Mouse (Mus musculus): ENCODE results near the gene Prg2. TPM values are rescaled to one million over a fixed set of nuclear protein-coding genes. Genes with fewer than 3 reads are reported as not detected.
A peak's percentile ranks its signal among the peaks of the same experiment; 100 is the strongest.

Prg2 gene
- total RNA-seq, 4 experiments from 2014 or later, result not detected

DNA sequence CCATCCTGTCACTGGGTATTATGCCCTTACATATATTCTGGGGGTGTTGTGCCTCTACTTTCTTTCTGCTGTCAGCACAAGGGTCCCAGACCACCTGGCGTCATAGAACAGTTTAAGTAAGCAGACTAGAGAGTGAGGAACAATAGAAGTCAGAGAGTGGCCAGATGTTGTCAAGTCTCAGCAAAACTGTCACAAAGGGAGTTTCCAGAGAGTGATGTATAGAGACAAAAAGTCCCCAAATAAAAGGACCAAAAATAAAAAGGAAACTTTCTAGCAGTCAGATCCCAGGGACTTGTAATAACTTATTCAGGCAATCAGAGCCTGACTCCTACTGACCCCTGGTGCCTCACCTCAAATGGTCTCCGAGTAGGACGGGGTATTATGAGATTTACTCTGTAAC lies 18.4 kb upstream of the Prg2 start:
- DNase-seq (ENCODE audit: low spot score in 2 of 2), result no peak

- DNase-seq (ENCODE audit: low spot score in 2 of 2), result no peak
These were observed 17.3 kb upstream of the Prg2 start for GRCm38 (mm10) chr2:84962906-84963507.

DNA sequence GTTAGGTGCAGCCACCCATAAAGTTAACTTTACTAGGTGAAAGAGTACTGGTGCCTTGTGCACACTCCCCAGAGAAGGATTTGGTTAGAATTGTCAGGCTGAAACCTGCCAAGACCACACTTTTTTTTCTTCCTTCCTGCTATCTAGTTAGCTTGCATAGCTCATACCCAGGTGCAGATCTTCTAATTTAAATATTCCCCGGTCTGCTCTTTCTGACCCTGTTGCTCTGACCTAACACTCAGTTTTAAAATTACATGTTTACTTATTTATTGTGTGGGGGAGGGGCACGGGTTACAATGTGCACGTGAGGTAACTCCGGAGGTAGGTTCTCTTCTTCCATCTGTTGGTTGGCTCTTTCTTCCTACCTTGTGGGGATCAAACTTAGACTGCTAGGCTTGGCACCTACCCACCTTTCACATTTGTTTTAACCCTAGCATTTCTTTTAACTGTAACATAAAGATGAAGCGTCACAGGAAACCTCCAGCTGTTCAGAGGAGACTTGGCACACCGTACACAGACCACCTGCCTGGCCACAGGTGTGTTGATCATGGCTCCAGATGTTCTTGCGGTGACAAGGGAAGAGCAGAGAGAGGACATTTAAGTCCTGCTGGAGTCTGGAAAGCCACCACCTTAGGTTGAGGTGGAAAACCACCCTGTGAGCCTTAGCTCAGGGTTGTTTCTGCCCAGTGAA lies 16.0 kb upstream of the Prg2 start:
- no peak for DNase-seq (ENCODE audit: low spot score in 2 of 2)

- no peak for DNase-seq (ENCODE audit: low spot score in 2 of 2)
These were observed 12.8 kb upstream of the Prg2 start for GRCm38 (mm10) chr2:84967318-84967991.

DNA sequence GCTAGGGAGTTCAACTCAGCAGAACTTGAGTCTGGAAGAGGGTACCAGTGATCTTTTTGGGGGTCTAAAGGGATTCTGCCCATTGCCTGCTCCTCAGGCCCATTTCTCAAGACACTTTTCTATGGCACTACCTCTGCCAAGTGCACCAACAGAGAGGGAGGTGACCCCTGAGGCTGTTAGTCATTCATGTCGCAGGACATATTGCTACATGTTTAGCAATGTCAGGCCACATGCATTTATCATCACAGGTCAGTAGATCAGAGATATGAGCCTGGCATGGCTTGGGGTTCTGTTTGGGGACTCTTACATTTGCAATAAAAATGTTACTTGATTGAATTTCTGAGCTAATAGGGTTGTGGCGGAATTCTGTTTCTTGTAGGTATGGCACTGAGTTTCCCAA lies 4.7 kb upstream of the Prg2 start:
- DNase-seq (ENCODE audit: low spot score in 2 of 2), result no peak

- DNase-seq (ENCODE audit: low spot score in 2 of 2), result no peak
These were observed 7.7 kb downstream of the Prg2 start, which contains the start of gene Prg3 for GRCm38 (mm10) chr2:84987930-84988329. TSS of gene Prg3 (plus strand) at chr2:84988215.

DNA sequence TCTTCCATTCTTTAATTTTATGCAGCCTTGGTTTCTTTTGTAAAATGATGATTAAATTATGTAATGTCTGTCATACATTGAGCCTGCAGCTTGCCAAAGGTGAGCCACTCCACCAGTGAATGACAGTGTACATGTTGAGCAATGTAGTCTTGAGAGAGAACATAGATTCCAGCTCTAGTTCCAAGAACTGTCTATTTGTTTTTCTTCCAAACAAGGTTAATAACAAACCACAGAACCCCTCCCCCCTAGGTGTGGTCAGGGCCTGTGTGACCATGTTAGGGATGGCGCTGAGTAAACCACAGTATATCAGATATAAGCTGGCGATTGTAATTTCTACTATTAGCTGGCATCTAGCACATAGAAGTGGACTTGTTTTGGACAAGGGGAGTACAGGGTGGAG lies 16.1 kb downstream of the Prg2 start:
- DNase-seq (ENCODE audit: low spot score in 2 of 2), result no peak

GRCm38 (mm10) chr2:84999486-85000181 lies 19.4 kb downstream of the Prg2 start:
- no peak for DNase-seq (ENCODE audit: low spot score in 2 of 2)

- DNase-seq (ENCODE audit: low spot score in 2 of 2), result no peak
These were observed 21.2 kb downstream of the Prg2 start for GRCm38 (mm10) chr2:85001497-85001896.

DNA sequence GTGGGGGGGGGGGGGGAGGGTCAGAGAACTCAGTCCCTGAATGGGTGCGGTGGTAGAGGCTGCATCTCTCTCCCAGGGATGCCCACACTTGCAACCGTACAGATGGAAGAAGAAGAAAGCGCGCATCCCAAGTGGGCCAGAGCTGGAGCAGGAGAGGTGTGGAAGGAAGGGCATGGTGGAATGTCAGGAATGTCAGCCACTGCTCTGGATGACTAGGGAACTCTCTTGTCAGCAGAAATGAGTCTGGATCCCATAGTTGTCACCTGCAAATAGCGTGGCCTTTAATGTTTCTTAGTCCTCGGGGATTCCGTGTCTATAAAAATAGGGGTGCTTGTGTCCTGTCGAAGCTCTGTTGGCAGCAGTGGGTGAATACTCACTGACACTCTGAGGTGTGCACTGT lies 22.3 kb downstream of the Prg2 start:
- no peak for DNase-seq (ENCODE audit: low spot score in 2 of 2)

- DNase-seq (ENCODE audit: low spot score in 2 of 2), result no peak
These were observed 24.1 kb downstream of the Prg2 start for GRCm38 (mm10) chr2:85004341-85004740.

DNA sequence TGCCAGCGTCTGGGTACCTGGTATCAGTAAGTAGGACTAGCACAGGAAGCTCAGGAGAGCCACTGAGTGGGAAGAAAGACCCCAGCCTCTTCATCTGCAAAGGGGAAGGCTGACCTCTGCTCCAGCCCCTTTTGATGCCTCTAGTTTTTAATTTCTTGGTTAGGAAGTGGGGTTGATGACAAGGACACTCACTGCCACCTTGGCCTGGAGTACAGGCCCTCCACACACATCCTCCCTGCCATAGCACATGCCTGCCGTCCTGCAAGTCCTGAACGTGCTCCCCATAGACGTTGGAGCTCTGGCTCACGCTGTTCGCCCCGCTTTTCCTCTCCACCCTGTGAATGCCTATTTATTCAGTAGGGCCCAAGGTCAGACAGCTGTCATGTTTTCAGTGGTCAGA lies 26.3 kb downstream of the Prg2 start:
- DNase-seq (ENCODE audit: low spot score in 2 of 2), result no peak

DNA sequence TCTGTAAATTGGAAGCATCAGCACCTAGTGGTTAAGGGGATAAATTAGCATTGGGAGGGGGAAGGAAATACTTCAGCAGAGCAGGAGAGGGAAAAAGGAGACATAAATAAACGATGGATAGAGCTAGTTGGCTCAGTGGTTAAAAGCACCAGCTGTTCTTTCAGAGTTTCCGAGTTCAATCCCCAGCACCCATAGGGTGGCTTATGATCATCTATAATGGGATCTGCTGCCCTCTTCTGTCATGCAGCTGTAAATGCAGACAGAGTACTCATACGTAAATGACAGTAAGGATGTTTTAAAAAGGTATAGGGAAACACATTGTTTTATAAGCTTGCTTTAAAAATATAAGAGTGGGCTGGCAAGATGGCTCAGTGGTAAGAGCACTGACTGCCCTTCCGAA lies 27.5 kb downstream of the Prg2 start:
- no peak for DNase-seq (ENCODE audit: low spot score in 2 of 2)

DNA sequence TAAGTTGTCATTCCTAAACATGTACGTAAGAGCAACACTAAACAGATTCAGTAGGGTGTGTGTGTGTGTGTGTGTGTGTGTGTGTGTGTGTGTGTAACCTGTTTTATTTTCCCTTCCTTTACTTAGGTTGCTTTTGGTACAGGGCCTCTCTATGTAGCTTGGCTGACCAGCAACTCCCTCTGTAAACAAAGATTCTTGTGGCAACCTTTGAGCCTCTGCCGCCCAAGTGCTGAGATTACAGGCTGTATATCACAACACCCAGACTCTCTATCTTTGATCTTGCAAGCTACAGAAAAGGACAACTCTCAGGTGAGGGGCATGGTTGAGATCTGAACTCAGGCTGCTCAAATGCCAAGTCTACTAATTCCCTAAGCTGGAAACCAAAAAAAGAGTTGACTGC lies 29.0 kb downstream of the Prg2 start:
- no peak for DNase-seq (ENCODE audit: low spot score in 2 of 2)

DNA sequence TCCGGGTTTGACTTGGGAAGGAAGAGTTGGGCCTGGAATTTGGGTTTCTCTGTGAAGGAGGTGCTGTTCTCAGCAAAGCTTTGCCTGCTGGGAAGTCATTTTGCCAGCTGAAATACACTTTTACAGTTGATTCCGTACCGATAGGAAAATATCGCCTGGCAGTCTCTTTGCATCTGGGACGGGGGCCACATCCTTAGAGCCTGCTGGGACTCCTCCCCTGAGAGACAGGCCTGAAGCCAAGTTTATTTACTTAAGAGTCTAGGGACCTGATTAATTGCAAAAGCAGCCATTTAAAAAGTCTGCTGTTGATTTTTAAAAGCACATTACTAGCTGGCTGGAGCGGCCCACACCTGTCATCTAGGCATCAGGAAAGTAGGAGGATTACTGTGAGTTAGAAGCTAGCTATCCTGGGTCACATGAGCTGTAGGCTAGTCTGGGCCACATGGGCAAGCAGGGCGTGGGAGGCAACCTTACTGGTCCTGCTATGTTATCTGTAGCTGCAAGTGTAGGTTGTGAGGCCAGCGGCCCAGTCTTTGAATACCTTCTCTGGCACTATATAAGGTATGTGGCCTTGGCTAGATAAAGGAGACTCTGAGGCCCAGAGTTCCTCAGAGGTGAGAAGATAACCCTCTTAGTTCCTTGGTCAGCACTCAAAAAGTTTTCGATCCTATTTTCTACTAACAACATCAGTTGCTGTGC lies 31.8 kb downstream of the Prg2 start:
- DNase-seq (ENCODE audit: low spot score in 2 of 2), result peak in 1 of 2 experiments; percentile 15

GRCm38 (mm10) chr2:85012679-85013078 lies 32.4 kb downstream of the Prg2 start:
- DNase-seq (ENCODE audit: low spot score in 2 of 2), result no peak

- no peak for DNase-seq (ENCODE audit: low spot score in 2 of 2)
These were observed 33.7 kb downstream of the Prg2 start for GRCm38 (mm10) chr2:85013826-85014587.

- no peak for DNase-seq (ENCODE audit: low spot score in 2 of 2)
These were observed 34.3 kb downstream of the Prg2 start for GRCm38 (mm10) chr2:85014588-85014982.

- no peak for DNase-seq (ENCODE audit: low spot score in 2 of 2)
These were observed 41.8 kb downstream of the Prg2 start for GRCm38 (mm10) chr2:85022043-85022442.

DNA sequence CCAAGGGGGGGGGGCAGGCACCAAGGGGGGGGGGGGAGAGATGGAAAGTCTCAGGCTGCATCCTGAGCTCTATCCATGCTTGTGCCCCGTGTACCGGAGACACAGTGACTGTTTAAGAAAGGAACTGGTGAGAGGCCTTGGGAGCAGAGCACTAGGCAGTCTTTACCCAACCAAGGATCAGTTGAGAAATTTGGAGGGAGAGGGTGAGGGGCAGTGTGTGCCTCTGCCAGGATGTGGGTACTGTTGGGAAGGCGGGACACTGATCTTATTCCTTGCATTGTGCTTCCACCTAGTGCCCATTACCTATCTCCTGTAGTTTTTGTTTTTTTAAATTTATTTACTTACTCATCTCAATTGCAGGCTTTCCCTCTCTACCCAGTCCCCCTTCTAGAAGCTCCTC lies 45.9 kb downstream of the Prg2 start:
- no peak for DNase-seq (ENCODE audit: low spot score in 2 of 2)

GRCm38 (mm10) chr2:85027281-85027680 lies 47.0 kb downstream of the Prg2 start:
- DNase-seq (ENCODE audit: low spot score in 2 of 2), result no peak

Measured in gastrocnemius, adult 8-10 months (tissue).